Mouse (Mus musculus): Measurements from ENCODE around the gene Fbrs. TPM values are rescaled to one million over a fixed set of nuclear protein-coding genes. Genes with fewer than 3 reads are reported as not detected.

Gene Fbrs
- total and polyA plus RNA-seq, 2 experiments from 2014 or later, result 10.6 to 31.9 TPM

DNA sequence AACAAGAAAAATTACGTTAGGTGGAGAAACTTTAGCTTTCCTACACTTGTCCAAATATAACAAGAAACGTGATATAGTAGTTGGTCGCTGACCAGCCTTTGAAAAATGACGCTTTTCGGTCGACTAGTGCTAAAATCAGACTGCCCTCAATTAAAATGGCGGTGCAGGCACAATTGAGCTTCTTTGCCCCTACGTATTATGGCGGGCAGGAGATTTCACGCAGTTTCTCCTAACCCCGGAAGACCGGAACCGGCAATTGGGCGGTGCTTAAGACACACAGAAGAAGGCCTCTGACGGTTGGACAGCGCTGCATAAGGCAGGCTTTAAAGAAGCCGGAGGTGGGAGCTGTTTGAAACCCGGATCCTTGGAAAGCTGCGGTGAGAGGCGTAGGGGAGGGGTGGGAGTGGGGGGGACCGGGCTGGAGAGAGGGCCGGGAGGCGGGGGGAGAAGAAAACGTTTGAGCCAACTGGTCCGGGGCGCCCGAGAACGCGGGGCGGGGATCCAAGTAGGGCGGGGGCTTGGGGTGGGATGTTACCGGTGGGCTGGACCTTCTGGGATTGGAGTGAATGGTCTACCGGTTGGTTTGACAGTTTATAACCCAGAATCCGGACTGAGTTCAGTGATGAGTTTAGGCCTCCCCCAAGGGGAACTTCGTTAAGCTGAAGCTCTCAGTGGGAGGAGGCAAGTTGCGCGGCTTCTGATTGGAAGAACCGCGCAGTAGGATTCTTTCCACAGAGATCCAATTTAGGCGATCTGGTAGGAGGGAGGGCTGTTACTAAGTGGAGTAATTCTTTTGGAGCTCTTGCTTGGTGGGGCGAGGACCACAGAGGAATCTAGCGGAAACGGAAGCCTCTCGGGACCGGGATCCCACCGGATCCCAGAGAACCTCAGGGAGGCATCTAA, 8.0 kb upstream of the Fbrs start:
- ATAC-seq (peak; percentile 96), DNase-seq (peak; percentile 98)
- under 1% methylated on average over 46 of the region's 46 CpGs for WGBS
- Histone ChIP-seq H3K9ac (peak overlapping the region; percentile 82), H3K4me1 (ENCODE audit: insufficient read depth) (peaks cover 11% of the 10 kb centered on the region), H3K9me3 (ENCODE audit: low read length) (no peaks in the 10 kb centered on the region), H3K4me3 (ENCODE audit: low read depth, low read length) (peak overlapping the region; percentile 65), H3K27ac (ENCODE audit: low read depth, low read length) (peak overlapping the region; percentile 97), H3K27me3 (ENCODE audit: insufficient read depth, low read length) (no peaks in the 10 kb centered on the region), H3K36me3 (ENCODE audit: insufficient read depth) (peaks cover 30% of the 10 kb centered on the region), H3K4me2 (ENCODE audit: low read depth) (peak overlapping the region; percentile 74)
- TF ChIP-seq CTCF (IDR thresholded peaks at IDR 0.05; ENCODE audit: low read depth), result peak; percentile 29; the same call in 1 of the 2 replicates

DNA sequence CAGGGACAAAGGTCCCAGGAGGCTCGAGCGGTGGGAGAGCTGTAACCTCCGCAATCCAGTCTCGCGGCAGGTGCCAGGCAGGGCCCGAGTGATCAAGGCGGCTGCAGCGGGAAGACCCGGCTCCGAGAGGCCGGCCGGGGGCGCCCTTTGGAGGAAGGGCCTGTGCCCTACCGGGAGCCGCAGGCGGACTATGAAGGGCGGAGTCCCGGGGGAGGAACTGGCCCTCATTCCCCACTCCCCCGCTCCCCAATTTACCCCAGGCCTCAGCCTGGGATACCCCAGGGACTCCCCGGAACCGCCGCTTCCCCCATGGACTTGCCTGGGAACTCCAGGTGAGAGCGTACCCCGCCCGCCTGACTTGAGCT, 7.4 kb upstream of the Fbrs start:
- ATAC-seq, result no peak; the same call in 1 of the 2 replicates
- H3K9ac ChIP-seq, result peak overlapping the region; percentile 82
- 0% methylated on average over 24 of the region's 25 CpGs for WGBS
- H3K36me3 ChIP-seq (ENCODE audit: insufficient read depth), result peaks cover 33% of the 10 kb centered on the region
- H3K9me3 ChIP-seq (ENCODE audit: low read length), result no peaks in the 10 kb centered on the region
- DNase-seq, result no peak
- peaks cover 11% of the 10 kb centered on the region for H3K4me1 ChIP-seq (ENCODE audit: insufficient read depth)
- TF ChIP-seq CTCF (IDR thresholded peaks at IDR 0.05; ENCODE audit: low read depth), result no peak
- H3K27me3 ChIP-seq (ENCODE audit: insufficient read depth, low read length), result no peaks in the 10 kb centered on the region
- H3K27ac ChIP-seq (ENCODE audit: low read depth, low read length), result peak overlapping the region; percentile 97
- H3K4me2 ChIP-seq (ENCODE audit: low read depth), result peak overlapping the region; percentile 67
- H3K4me3 ChIP-seq (ENCODE audit: low read depth, low read length), result peak overlapping the region; percentile 65

GRCm38 (mm10) chr7:127472060-127472459, 6.9 kb upstream of the Fbrs start:
- DNase-seq (peak; percentile 40), ATAC-seq (no peak)
- Histone ChIP-seq H3K4me1 (ENCODE audit: insufficient read depth) (peaks cover 14% of the 10 kb centered on the region), H3K36me3 (ENCODE audit: insufficient read depth) (peaks cover 32% of the 10 kb centered on the region), H3K9me3 (ENCODE audit: low read length) (no peaks in the 10 kb centered on the region), H3K4me3 (ENCODE audit: low read depth, low read length) (peak overlapping the region; percentile 65), H3K4me2 (ENCODE audit: low read depth) (peak overlapping the region; percentile 67), H3K27me3 (ENCODE audit: insufficient read depth, low read length) (no peaks in the 10 kb centered on the region), H3K9ac (peak overlapping the region; percentile 82), H3K27ac (ENCODE audit: low read depth, low read length) (peak overlapping the region; percentile 97)
- WGBS, result 2% methylated on average over 7 of the region's 7 CpGs
- TF ChIP-seq CTCF (IDR thresholded peaks at IDR 0.05; ENCODE audit: low read depth), result no peak

DNA sequence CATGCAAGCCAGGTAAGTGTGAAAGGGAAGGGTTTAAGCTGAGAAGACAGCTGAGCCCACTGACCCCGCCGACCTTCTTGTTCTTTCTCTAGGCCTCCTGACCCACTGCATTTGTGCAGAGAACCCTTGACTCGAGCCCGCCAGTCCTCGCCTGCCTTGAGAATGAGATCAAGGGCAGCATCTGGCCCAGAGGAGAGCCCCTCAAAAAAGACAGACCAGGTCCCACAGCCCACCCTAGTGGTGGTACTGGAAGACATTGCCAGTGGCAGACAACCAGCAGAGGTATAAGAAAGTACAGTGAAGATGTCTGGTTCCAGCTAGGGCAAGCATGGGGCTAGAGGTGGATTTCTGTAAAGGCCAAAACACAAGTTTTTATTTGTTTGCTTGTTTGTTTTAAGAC, 5.3 kb upstream of the Fbrs start:
- H3K27ac ChIP-seq (ENCODE audit: low read depth, low read length), result no peak overlapping the region
- no peaks in the 10 kb centered on the region for H3K27me3 ChIP-seq (ENCODE audit: insufficient read depth, low read length)
- 76% methylated on average over 5 of the region's 5 CpGs for WGBS
- no peaks in the 10 kb centered on the region for H3K9me3 ChIP-seq (ENCODE audit: low read length)
- no peak for ATAC-seq
- no peak for DNase-seq
- H3K36me3 ChIP-seq (ENCODE audit: insufficient read depth), result peaks cover 32% of the 10 kb centered on the region
- no peak overlapping the region for H3K9ac ChIP-seq
- H3K4me3 ChIP-seq (ENCODE audit: low read depth, low read length), result no peak overlapping the region
- peaks cover 17% of the 10 kb centered on the region for H3K4me1 ChIP-seq (ENCODE audit: insufficient read depth)
- H3K4me2 ChIP-seq (ENCODE audit: low read depth), result no peak overlapping the region
- peak; percentile 48 for TF ChIP-seq CTCF (IDR thresholded peaks at IDR 0.05; ENCODE audit: low read depth)

DNA sequence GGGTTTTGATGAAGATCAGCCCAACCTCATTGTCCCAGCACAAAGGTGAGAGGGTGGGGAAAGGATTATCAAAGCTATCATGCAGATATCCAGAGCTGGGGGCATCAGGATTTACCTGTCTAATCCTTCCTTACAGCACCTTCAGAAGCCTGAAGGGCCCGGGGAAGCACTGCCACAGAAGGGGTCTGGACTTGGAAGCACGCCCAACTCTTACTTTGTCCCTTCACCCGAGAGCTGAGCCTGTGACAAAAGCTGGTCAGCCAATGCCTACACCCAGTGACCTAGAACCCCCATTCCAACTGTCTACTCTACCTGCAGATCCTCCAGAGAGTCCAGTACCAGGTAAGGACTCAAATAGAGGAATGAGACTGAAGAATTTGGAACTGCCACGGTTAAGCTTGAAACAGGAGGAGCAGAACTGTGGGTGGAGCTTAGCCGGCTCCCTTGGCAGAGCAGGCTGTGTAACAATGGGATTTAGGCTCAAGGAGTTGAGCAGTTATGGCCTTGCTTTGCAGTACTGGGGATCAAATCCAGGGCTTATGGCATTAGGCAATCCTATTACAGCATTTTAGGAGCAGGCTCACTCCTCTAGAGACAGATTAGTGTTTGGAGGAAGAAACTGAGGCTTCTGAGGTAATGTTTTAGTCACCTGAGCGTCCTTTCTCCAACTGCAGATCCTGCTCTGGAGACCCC, 4.5 kb upstream of the Fbrs start:
- 63% methylated on average over 6 of the region's 6 CpGs for WGBS
- DNase-seq (no peak), ATAC-seq (no peak)
- Histone ChIP-seq H3K27ac (ENCODE audit: low read depth, low read length) (no peak overlapping the region), H3K4me2 (ENCODE audit: low read depth) (no peak overlapping the region), H3K27me3 (ENCODE audit: insufficient read depth, low read length) (no peaks in the 10 kb centered on the region), H3K4me1 (ENCODE audit: insufficient read depth) (peaks cover 17% of the 10 kb centered on the region), H3K9me3 (ENCODE audit: low read length) (no peaks in the 10 kb centered on the region), H3K9ac (no peak overlapping the region), H3K36me3 (ENCODE audit: insufficient read depth) (peaks cover 32% of the 10 kb centered on the region), H3K4me3 (ENCODE audit: low read depth, low read length) (no peak overlapping the region)
- TF ChIP-seq CTCF (IDR thresholded peaks at IDR 0.05; ENCODE audit: low read depth), result no peak

- ATAC-seq (no peak), DNase-seq (no peak)
- Histone ChIP-seq H3K4me2 (ENCODE audit: low read depth) (no peak overlapping the region), H3K27me3 (ENCODE audit: insufficient read depth, low read length) (no peaks in the 10 kb centered on the region), H3K9ac (no peak overlapping the region), H3K4me1 (ENCODE audit: insufficient read depth) (peaks cover 17% of the 10 kb centered on the region), H3K27ac (ENCODE audit: low read depth, low read length) (no peak overlapping the region), H3K4me3 (ENCODE audit: low read depth, low read length) (no peak overlapping the region), H3K36me3 (ENCODE audit: insufficient read depth) (peaks cover 32% of the 10 kb centered on the region), H3K9me3 (ENCODE audit: low read length) (no peaks in the 10 kb centered on the region)
- TF ChIP-seq CTCF (IDR thresholded peaks at IDR 0.05; ENCODE audit: low read depth), result no peak
- 93% methylated on average over 11 of the region's 11 CpGs for WGBS
Observed at GRCm38 (mm10) chr7:127475186-127475740, 3.7 kb upstream of the Fbrs start.

Data from forebrain, postnatal 0 days (tissue).